Mouse (Mus musculus): ENCODE measurements around the gene Cd47.

The Cd47 gene

DNA sequence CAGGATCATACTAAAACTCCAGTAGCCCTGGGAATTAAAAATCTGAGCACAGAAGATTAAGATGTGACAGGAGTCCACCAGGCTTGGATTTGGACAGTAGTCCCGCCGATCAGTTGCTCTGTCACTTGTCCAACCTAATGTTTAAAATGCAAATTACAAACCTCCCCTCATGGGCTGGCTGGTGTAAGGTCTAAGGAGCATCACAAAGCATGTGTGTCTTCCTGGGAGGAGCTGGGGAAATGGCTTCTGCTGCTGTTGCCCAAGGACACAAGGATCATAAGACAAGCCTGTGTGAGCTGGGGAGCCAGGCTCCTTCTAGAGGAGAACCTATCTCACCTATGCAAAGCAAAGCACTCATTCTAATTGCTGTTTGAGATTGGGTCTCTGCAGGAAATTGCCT, 155.0 kb downstream of the Cd47 start:
- DNase-seq = no peak

DNA sequence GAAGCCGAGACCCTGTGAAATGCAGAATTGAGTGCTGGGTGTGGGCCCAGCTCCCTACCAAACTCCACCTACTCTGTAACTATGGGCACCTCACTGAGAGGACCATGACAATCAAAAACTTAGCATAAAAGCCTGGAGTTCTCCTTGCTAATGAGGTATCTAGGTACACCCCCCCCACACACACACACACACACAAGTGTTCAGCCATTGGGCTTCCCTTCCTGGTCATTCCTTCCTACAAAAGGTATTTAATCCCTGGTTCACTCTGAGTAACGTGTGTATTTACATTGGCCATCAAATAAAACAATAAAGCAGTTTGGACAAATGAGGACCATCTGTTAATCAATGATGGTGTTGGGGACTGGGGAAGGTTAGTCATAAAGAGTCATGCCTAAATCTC, 155.6 kb downstream of the Cd47 start:
- no peak for DNase-seq

DNA sequence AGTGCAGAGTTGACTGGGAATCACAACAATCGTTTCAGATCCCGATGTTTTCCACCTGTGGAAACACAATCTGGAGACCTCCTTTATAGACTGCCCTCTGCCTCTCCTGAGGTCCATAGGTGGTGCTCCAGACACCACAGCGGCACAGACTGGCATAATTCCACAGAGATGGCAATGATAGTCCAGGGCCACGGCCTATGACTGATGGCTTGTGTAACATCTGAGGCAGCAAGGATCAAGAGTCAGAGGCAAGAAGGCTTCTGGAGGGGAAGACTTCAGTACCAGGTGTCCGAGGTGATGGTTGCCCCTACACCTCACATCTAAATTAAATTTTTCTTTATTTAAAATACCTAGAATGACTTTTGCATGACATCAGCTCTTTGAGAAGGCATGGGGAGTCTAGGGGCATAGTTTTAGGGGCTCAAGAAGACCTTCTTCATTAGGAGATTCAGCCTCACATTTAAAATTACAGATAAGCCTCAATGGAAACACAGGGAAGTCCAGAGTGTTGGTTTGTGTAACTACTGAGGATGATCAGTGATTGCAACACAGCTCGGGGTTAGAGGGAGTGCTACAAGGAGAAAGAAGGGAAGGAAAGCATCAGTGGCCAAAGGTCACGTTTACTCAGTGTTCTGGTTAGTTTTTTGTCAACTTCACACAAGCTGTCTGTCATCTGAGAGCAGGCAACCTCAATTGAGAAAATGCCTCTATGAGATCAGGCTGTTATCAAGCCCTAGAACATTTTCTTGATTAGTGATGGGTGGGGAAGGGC, 156.4 kb downstream of the Cd47 start:
- DNase-seq = peak; percentile 52

DNA sequence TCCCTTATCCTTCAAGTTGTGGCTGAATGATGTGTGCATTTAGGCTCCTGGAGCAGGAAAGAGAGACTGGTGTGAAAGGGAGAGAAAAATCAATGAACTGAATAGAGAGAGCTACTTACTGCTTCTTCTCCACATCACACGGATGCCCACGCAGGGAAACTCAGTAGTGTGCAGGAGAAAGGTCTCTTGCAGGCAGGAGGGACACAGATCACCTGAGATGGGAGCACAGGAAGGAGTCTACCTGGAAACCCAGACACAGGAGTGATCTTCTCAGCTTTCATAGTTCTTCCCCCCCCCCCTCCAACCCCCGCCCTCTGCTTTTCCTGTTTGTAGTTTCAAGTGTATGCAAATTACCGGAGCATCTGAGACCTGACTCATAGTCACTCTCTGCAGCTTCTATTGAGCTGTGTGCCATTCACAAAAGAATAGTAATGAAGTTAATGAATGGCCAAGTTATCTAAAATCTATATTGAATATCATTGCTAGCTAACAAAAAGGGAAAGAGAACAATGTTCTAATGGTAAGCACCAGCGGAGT, 158.6 kb downstream of the Cd47 start:
- no peak for DNase-seq

DNA sequence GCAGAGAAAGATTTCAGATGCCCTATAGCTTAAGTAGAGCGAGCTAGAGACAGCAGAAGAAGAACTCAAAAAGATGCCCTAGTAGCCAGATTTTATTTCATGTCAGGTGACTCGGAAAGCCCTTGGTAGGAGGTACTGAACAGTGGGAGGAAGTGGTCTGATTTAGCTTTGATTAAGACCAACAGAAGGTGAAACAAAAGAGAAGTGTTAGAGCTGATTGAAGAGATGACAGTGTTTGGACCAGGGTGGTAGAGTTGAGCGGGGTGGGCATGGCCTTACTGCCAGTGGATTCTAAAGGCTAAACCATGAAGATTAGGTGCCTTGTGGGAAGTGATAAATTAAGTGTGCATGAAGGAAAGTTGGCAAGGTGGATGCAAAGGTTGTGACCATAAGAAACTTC, 162.0 kb downstream of the Cd47 start:
- DNase-seq = no peak

DNA sequence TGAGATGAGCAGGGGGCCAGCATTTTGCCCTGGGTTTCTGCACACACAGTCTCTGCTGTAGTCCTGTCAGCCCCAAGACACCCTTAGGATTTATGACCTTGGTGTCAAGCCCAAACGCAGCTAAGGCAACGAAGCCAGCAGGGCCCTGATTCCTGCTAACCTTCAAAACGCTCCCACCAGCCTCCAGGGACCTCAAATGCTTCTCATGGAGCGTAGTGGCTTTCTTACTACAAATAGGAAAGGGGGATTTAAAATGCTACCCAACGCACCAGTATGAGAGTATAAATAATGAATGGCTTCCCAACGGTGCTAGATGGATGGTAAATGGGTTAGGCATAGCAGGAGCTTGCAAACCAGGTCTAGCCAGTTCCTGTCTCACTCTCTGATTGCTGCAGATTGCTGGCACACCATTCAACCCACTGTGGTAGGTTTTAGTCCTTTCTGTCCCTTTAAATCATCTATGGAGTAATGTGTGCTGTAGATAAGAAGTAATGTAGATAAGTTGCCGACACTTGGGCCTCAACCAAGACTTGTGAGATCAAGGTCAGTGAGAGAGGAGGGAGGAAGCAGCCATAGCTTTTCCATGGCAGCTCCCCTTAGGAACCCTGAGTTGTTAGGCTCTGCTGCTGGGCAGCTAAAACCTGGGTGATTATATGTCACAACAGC, 164.1 kb downstream of the Cd47 start:
- DNase-seq = no peak

All from lung, postnatal 36 days (tissue).